Mouse (Mus musculus): ENCODE data around the gene Slc25a12.
A peak's percentile ranks its signal among the peaks of the same experiment; 100 is the strongest.

Slc25a12 gene

DNA sequence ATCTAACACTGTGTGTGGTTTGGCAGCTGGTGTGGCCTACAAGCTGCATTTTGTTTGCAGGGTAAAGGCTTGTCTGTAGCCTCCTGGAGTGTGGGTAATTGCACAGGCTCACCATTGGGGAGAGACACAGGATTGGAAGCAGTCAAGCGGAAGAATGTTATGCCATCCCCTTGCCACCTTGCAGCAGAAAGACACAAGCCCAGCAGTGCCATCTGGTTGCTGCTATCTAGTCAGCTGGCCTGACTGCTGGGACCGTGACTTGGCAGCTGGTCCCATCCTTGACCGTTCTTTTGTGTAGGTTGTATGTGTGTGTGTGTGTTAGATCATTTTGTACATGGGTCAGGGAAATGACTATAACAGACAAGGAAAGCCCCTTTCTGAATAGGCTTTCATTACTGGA, 122.1 kb downstream of the Slc25a12 start:
- peak; percentile 20 for DNase-seq

GRCm38 (mm10) chr2:71244807-71245206, 122.7 kb downstream of the Slc25a12 start:
- DNase-seq: no peak

- DNase-seq: no peak
These were observed 124.4 kb downstream of the Slc25a12 start for GRCm38 (mm10) chr2:71243058-71243672.

DNA sequence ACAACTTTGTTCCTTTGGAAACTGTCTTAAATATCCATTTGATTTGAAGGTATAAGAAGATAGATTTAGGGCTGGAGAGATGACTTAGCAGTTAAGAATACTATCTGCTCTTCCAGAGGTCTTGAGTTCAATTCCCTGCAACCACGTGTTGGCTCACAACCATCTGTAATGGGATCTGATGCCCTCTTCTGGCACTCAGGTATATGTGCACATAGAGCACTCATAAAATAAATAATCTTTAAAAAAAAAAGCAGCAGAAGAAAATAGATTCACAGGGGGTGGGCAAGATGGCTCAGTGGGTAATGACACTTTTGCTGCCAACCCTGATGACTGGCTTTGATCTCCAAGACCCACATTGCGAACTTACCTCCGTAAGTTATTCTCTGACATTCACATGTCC, 125.4 kb downstream of the Slc25a12 start:
- no peak for DNase-seq

DNA sequence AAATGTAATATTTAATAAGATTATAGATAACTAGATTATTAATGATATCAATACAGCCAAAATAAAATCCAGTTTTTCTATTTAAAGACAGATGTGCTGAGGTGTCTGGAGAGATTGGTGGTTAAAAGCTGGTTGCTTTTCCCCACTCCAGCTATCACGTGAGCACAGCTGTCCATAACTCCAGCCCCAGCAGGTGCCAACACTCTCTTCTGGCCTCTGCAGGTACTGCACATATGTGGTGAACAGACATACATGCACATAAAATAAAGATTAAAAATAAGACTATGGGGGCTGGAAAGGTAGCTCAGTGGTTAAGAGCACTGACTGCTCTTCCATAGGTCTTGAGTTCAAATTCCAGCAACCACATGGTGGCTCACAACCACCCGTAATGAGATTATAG, 126.0 kb downstream of the Slc25a12 start:
- no peak for DNase-seq

- DNase-seq: no peak
These were observed 131.5 kb downstream of the Slc25a12 start for GRCm38 (mm10) chr2:71236009-71236408.

DNA sequence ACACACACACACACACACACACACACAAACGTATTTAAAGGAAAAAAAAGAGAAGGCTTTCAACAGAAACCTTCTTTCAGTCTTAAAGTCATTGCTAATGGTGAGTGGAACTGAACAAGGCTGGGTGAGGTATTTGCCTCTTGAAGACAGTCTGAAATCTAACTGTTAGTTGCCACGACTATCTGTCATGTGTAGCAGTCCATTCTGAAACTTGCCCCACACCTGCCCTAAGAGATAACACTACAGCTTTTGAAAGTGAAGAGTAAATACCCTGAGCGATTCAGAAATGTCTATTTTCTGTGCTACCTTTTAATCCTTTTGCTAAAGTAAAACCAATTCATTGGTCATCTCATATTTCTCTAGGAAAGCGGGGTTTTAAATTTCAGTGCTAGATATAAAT, 132.1 kb downstream of the Slc25a12 start:
- no peak for DNase-seq

GRCm38 (mm10) chr2:71232976-71233375, 134.6 kb downstream of the Slc25a12 start:
- no peak for DNase-seq

DNA sequence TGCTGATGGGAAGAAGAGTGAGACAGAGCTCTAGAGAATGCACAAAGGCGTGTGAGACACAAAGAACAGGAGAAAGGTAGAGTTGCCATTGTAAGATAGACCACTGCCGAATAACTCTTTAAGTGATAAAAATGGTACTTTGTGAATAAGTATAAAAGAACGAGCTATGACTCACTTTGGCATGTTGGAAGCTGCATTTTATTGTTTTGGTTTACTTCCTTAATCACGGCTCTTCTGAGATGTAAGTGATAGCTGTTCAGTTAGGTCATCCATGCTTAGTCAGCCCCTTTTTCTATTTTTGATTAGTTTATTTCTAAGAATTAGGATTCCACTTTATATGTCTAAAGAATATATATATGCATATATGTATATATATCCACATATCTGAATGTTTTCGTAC, 135.6 kb downstream of the Slc25a12 start:
- DNase-seq: no peak

GRCm38 (mm10) chr2:71229603-71230002, 137.9 kb downstream of the Slc25a12 start:
- no peak for DNase-seq

GRCm38 (mm10) chr2:71227398-71227797, 140.2 kb downstream of the Slc25a12 start:
- peak; percentile 21 for DNase-seq

Measured in embryo, embryonic 11 days (tissue).